Mouse (Mus musculus): ENCODE results near the gene Ngrn. TPM values are rescaled to one million over a fixed set of nuclear protein-coding genes. Genes with fewer than 3 reads are reported as not detected.

Gene Ngrn
- polyA plus RNA-seq, 1 experiment from 2014 or later = 45.0 TPM

Other genes starting within 250 kb of the Ngrn start
- 12.4 and 12.6 TPM in 2 replicates for gene Zfp710, start 236.4 kb upstream of the Ngrn start, polyA plus RNA-seq (2015; fragmentation: Nextera tagmentation; extraction: Ambion mirVana)
- gene Idh2, start 145.8 kb upstream of the Ngrn start, polyA plus RNA-seq (2015; fragmentation: Nextera tagmentation; extraction: Ambion mirVana) = 2,779 and 2,782 TPM in 2 replicates
- gene Sema4b, start 74.4 kb upstream of the Ngrn start, polyA plus RNA-seq (2015; fragmentation: Nextera tagmentation; extraction: Ambion mirVana) = 12.1 and 14.4 TPM in 2 replicates
- gene Cib1, start 28.4 kb upstream of the Ngrn start, polyA plus RNA-seq (2015; fragmentation: Nextera tagmentation; extraction: Ambion mirVana) = 65.6 and 65.9 TPM in 2 replicates
- gene Gdpgp1, start 28.4 kb upstream of the Ngrn start, polyA plus RNA-seq (2015; fragmentation: Nextera tagmentation; extraction: Ambion mirVana) = 3.2 and 4.2 TPM in 2 replicates
- gene Ttll13, start 14.8 kb upstream of the Ngrn start, polyA plus RNA-seq (2015; fragmentation: Nextera tagmentation; extraction: Ambion mirVana) = 0.60 and 1.2 TPM in 2 replicates
- gene Vps33b, start 8.4 kb downstream of the Ngrn start, polyA plus RNA-seq (2015; fragmentation: Nextera tagmentation; extraction: Ambion mirVana) = 10.3 and 12.7 TPM in 2 replicates
- gene Prc1, start 33.2 kb downstream of the Ngrn start, polyA plus RNA-seq (2015; fragmentation: Nextera tagmentation; extraction: Ambion mirVana) = 138 and 164 TPM in 2 replicates
- gene Rccd1, start 63.2 kb downstream of the Ngrn start, polyA plus RNA-seq (2015; fragmentation: Nextera tagmentation; extraction: Ambion mirVana) = 6.5 and 7.6 TPM in 2 replicates
- 20.6 and 25.3 TPM in 2 replicates for gene Unc45a, start 79.8 kb downstream of the Ngrn start, polyA plus RNA-seq (2015; fragmentation: Nextera tagmentation; extraction: Ambion mirVana)
- gene Hddc3, start 81.9 kb downstream of the Ngrn start, polyA plus RNA-seq (2015; fragmentation: Nextera tagmentation; extraction: Ambion mirVana) = 20.1 and 20.7 TPM in 2 replicates
- 15.0 and 17.4 TPM in 2 replicates for gene Man2a2, start 110.2 kb downstream of the Ngrn start, polyA plus RNA-seq (2015; fragmentation: Nextera tagmentation; extraction: Ambion mirVana)
- 14.1 and 15.4 TPM in 2 replicates for gene Fes, start 126.7 kb downstream of the Ngrn start, polyA plus RNA-seq (2015; fragmentation: Nextera tagmentation; extraction: Ambion mirVana)
- 11.0 and 14.3 TPM in 2 replicates for gene Furin, start 144.2 kb downstream of the Ngrn start, polyA plus RNA-seq (2015; fragmentation: Nextera tagmentation; extraction: Ambion mirVana)

Measured in heart, embryonic 16.5 days (tissue).